Mouse (Mus musculus) Muller cell, postnatal 12 days (primary cell): ENCODE results near the gene Dirc2.
A peak's percentile ranks its signal among the peaks of the same experiment; 100 is the strongest.

Experiments
- DNase-seq: peaks from one replicate; pipeline ENCODE4 v3.0.0-alpha.2; 2015; ENCODE audit errors: inconsistent ontology term

The Dirc2 gene

DNA sequence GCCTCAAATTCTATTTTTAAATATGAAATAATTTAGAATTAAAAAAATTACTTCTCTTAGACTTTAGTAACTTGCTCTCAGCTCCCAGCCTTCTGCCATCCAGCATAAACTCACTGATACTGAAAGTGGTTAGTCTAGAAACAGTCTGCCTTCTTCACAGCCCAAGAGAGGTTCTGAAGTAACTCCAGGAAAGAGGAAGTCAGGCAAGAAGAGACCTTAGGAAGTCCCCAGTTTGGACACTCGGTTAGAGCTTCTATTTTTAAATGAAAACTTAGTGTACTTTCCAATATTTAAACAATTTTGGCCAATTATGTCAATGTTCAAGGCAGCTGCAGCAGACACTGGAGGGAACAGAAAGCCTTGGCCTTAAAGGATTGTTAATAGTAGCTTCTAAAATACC lies 29.6 kb downstream of the Dirc2 start:
- DNase-seq: no peak

DNA sequence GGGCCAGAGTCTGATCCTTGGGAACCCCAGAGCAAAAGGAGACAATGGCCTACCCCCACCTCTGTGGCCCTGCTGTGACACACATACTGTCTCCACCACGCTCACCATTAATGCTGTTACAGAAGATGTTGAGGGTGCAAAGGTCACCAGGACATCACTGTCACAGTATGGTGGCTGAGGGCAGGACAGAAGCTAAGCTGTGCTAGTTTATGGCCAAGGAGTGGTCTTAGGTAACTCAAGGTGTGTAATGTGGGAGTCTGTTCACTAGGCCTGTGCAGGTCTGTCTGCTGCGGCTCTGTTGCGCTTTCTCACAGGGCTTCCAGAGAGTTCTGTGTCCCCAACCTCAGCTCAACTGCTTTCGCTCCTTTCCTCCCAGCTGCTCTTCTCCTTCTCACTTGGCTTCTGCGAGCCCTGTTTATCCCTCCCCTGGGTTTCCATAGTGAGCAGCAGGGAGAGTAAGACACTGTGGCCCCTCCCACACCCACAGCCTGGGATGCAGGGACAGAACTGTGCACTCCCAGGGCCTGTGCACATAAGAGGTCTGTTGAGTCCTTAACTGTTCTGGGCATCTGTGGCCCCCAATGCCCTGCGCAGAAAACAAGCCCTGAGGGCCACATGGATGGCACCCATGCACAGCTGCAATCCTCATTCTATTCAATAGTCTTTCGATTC lies 30.9 kb downstream of the Dirc2 start:
- DNase-seq: no peak

DNA sequence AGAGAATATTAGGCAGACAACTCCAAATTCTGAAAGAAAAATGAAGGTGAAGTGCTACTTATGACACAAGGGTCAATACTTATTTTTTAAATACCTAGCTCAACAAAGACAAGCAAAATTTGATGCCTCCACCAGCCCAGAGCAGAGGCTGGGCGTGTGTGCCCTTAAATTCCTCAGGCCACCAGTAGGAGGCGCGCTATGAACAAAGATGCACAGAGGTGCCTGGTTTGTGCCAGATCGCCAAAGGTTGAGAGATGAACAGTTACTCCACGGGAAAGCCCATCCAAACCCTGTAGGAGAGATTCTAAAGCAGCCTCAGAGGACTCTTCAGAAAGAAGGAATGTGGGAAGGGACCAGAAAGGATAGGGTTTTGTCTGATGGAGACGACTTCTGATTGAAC lies 35.1 kb downstream of the Dirc2 start:
- no peak for DNase-seq

DNA sequence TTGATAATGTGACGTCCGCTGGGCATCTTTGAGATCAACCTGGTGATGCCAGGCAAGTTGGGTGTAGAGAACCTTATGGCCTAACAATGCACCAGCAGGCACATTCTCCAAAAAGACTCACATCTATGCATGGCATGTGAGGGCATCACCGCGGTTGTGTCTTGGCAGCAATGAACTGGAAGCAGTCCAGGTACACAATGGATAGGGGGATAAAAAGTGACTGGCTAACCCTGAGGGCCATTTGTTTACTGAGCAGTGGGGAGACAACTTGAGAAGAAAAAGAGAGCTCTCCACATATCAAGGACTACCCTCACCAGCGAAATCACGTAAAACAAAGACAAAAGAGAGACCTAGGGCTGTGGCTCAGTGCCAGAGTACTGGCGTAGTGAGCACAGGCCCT lies 37.1 kb downstream of the Dirc2 start:
- peak; percentile 74 for DNase-seq

DNA sequence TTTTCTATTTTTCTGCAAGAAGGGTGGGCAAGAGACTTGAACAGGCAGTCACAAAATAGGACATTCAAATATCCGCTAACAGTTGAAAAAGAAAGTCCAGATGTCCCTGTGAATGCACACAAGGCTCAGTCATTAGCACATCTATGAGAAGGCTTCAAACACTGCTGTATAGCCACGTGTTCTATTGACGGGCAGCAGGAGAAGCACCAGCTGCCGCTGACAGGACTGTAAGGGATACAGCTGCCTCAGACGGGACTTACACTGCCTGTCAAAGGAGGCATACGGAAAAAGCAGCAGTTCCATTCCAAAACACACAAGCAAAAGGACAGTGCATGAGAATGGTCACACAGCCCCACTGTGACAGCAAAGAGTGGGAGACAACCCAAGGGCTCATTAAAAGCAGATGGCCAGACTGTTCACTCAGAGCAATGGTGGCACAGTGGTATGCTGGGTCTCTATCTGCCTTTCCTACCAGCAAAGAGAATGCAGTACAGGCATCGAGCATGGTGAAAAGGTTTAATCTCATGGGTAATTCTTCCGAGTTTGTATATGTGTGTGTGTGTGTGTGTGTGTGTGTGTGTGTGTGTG lies 39.9 kb downstream of the Dirc2 start:
- DNase-seq: no peak

DNA sequence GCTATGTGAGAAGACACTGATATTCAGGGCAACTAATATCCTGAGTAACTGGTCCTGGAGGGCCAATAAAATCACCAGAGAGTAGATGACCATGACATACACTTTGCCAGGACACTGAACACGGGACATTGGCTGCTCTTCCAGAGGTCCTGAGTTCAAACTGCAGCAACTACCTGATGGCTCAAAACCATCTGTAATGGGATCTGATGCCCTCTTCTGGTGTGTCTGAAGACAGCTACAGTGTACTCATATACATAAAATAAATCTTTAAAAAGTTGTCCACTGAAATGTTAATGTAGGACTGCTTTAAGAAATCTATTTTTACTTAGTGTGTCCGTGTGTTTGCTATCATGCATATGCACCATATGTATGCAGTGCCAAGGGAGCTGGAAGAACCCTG lies 42.6 kb downstream of the Dirc2 start:
- no peak for DNase-seq

DNA sequence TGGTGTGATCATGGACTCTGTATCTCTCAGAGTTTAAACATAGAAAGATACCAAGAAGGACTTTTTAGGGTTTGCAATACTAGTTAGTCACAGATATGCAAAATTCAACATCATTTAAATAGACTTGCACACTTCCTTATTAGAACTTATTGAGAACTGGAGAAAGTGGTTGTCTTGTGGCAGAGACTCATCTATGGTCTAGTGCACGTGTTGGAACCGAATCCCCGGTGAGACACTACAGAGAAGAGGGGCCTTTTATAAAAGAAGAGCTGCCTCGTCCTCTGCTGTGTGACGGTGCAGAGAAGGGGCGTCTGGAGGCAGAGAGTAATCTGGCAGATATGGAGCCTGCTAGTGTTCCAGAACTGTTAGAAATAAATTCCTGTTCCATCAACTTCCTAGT lies 44.6 kb downstream of the Dirc2 start:
- DNase-seq: no peak

DNA sequence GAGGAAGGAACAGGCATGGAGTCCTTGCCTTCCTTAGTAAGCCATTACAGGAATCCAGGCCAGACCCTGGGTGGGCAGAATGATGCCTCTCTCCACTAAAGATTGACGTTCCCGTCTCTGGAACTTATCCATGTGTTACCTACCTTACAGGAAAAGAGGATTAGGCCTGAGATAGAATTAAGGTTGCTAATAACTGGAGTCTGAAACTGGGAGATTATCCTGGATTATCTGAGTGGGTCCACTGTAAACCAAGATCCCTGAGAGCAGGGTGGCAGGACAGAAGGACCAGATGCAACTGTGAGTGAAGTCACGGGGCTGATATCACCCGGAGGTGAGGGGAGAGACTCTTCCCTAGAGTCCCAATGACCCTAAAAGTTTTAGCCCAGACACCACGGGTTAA lies 51.4 kb downstream of the Dirc2 start:
- DNase-seq: no peak

DNA sequence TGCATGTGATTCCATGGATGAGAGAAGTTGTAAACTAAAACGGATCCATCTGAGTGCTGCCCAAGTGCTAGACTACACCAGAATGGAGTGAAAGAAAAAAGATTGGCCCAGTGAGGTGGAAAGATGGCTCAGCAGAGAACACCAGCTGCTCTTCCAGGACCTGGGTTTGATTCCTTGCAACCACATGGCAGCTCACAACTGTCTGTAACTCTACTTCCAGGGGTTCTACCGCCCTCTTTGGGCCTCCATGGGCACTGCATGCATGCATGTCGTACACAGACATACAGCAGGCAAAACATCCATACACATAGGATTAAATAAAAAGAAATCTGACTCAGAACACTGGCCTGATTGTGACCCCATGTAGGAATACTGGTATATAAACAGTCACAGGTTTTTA lies 52.9 kb downstream of the Dirc2 start:
- DNase-seq: no peak

DNA sequence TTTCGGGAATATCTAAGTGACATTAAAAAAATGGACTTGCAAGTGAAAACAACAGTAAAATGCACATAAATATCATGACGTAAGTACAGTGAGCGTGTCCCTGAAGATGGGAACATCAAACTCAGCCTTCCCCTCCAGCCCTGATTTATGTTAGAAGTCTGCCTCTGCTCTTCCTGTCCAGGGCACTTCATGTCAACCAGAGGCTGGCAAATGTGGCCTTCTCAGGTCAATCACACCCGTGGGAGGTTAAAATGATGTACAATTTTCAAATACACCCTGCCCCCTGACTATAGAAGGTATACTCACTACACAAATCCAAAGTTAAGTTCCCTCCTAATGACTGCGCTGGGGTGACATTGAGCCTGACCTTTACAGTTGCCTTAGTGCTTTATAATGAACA lies 53.4 kb downstream of the Dirc2 start:
- no peak for DNase-seq

DNA sequence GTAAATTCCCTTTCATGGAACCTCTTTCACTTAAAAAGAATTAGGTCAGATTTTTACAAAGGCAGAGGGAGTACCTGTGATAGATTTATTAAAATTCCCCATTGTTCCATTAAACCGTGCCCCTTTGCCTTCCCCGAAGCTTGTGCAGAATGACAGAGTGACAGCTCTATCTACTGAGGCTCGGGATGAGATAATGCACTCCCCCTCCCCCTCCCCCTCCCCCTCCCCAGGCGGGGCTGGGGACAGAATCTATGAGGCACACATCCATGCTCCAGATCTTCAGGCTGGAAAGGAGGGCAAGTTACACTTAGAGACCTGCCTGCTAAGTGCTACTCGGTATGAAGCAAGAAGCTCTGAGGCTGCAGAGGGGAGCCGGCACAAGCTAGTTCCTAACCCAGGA lies 53.8 kb downstream of the Dirc2 start:
- no peak for DNase-seq

DNA sequence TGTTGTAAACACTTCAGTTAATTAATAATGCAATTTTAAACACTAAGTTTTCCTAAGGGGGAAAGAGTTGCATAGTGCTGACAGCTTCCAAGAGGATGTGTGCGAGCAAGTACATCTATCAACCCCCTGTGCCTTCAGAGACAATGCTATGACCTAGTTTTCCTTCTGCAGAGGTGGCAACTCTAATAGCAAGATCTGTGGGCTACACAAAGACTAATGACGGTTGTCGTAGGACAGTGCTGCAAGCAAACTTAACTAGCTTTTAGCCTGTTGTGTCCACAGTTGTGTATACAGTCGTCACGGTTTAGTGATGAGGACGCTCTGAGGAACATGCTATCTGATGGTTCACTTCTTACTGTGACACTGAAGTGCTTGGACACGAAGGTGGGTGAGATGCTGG lies 54.5 kb downstream of the Dirc2 start:
- no peak for DNase-seq

DNA sequence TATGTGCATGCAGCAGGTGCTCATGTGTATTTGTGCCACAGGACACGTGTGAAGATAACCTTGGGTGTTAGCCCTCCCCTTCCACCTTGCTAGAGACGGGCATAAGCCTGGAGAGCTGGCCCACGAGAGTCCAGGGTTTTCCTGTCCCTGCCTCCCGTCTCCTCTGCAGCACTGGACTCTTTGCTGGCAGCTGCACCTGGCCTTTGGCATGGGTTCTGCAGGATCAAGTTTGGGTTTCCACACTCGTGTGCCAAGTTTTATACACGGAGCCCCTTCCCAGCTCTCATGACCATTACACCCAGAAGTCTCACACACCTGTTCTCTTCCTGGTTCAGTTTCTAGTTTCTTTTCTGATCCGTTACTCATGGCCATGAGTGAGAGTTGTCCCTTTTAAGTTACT lies 55.5 kb downstream of the Dirc2 start:
- DNase-seq: no peak

DNA sequence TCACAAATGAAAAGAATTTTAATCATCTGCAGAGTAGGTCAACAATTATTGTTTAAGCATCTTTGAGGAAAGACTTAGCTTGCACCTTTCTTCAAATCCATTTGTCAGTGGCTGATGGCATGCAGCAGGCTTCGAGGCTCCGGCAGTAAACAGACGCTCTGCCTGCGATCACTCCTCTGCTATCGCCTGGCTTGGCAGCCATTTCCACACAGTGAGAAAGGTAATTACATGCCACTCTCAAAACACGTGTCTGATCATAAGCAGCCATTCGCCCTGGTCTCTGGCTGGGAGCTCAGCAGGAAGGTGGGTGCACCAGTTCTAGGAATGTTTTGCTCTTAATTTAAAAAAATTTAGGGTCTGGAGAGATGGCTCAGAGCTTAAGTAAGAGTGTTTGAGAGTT lies 58.2 kb downstream of the Dirc2 start:
- DNase-seq: peak; percentile 11

DNA sequence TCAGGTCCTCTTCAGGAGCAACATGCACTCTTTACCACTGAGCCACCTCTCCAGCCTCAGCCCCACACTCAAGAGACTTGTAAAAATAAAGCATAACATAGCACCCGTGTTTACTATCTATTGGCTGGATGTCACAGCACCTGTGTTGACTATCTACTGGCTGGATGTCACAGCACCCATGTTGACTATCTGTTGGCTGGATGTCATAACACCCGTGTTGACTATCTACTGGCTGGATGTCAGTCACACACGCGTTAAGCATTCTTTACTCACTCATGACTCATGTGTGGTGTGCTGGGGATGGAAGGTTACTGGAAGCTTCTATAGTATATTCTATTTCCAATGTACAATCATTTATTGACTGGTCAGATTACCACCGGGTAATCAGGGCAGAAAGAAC lies 62.2 kb downstream of the Dirc2 start:
- DNase-seq: no peak

DNA sequence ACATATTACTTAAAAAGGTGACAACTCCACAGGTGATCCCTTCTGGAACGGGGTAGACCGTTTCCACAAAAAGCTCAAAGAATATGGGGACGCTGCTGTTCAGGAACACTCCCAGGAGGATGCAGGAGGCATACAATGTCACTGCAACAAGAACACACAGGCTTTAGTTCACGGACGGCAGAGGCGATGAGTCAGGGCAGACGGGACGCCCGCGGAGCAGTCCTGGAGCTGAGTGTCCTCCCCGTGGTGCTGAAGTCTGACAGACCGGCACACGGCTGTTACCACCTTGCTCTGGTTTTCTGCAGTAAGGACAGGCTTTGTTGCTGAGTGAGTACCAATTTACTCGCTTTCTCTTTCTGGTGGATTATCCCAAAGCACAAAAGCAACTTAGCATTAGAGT lies 64.4 kb downstream of the Dirc2 start:
- DNase-seq: no peak

DNA sequence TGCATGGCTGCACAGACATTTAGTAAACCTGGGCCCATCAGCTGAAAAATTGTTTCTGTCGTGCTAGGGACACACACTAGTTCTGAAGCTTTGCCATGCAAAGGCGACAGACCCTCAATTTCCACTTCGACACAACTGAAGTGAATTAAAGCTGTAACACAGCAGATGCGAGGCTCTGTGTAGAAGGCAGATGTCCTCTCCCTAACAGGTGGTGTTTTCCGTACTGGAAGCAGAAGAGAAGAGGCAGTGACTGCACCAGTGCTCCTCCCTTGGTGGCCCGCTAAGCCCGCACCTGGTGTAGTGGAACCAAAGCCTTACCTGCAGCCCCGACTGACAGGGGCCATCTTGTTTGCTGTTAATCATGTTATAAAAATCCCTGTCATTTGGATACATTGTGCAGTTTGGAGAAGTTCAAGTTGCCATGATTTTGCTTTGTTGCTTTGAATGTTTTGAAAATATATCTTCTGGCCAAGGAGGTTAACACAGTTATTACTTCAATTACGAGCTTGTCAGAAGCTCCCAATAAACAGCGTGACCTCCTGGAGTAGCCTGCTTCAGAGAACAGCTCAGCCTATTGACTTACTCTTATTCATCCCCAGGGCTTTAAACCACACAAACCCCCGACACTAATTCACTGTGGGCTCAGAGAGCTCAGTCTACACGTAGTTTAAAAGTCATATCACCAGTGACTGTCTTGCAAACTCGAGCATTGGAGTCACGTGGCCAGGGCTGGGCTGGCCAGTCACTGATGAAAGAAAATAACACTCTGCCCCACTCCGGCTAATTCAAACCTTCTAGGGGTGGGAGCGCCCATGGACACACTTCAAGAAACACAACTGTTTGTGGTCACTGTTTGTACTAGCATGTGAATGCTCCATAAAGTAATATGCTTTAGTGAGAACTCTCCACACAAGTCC lies 65.1 kb downstream of the Dirc2 start:
- no peak for DNase-seq

DNA sequence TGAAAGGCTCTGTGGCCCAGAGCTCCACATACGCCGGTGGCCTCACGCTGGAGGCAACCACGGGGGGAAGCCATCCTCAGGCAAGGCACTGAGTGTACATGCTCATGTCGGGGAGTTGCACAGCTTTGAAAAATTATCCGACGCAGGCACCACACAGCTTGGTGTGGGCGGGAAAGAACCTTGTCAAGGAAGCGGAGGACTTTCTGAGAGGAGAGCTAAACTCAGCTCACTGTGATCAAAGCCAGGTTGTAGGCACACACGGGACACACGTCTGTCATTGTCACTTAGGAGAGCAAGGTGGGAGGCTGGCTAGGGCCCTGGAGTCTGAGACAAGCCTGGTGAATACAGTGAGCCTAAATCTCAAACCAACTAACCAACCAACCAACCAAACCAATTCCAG lies 67.3 kb downstream of the Dirc2 start:
- no peak for DNase-seq

DNA sequence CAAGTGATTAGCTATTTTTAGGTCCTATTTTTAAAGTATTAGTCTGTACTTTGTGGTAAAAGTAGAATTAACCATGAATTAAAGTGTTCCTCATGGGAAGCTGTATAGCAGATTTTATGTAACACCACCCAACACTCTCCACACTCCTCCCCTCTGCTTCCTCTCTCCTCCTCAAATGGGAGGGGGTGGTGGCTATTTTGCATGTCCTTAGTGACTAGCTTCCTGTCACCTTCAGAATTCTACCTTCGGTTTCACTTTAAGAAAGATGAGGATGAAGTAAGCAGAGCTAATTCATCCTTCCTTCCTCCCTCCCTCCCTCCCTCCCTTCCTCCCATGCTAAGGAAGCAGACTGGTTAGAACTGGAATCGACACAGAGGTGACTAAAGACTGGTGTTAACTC lies 73.1 kb downstream of the Dirc2 start:
- no peak for DNase-seq

DNA sequence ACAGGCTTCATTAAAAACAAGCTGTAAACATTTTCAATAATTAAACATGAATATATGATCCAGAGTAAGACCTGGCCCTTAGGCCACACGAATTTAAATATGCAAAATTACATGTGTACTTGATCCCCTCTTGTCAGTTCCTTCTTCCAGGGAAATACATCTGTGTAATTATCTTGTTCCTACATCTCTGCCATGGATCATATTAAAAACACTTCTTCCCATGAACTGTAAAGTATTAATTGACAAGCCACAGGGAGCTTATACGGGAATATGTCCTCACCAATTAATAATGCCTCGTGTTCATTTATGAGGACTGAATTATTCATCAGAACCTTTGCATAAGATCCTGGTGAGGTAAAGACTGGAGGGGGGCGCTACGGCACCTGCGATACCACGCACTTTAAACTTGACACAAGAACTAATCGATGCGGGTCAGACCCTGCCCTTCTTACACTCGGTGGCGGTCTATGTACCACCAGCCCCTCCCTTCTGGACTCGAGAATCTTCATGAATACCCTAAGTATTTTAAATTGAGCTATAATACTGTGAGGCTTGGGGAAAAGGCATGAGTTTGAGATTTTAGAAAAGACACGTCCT lies 74.8 kb downstream of the Dirc2 start:
- no peak for DNase-seq

DNA sequence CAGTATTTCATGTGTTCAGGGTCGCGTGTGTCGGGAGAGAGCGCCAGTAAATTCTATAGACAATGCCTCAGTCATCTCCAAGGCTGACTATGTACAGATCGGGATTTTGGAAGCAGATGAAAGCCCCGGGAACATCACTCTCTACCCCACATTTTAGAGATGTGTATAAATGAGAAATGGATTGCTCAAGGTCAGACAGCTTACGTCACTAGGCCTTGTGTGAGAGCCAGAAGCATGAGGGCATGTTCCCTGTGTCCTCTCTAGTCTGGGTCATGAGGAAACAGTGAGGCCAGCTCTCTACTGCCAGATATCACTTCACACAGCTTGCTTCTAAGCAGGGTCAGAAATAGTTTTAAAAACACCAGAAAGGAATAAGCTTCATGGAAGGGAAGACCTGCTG lies 77.5 kb downstream of the Dirc2 start:
- DNase-seq: no peak

DNA sequence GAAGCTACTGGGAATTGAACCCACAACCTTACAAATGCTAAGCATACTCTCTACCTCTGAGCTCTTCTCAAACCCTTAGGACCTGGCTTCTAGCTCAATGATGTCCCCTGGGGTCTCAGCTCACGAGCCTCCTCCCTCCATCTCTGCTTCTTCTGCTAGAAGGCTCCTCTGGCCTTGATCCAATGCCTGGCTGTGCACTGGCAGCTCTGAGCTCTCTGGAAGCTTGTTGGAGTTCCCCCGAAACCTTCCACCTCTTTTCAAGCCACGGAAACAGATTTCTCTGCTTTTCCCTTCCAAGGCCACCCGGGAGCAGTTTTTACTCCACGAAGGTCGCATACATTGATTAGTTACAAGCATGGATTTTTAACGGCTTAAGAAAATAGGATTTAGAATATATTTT lies 82.7 kb downstream of the Dirc2 start:
- DNase-seq: peak; percentile 10

DNA sequence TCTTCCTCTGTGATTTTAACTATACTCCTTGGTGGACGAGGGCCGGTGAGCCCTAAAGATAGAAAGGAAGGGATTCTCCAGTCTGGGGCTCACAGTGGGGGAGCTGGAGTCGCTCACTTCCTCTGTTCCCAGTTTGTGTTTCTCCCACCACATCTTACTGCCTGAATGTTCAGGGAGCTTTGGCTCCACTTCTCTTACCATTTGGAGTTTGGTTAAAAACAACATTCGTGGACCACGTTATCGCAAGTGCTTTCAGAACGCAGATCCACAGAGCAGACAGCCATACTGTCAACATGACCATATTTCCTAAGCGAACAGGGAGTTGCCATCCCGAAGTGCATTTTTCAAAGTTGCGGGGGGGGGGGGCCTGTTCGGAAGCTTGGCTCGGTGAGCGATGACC lies 84.1 kb downstream of the Dirc2 start:
- no peak for DNase-seq
